Mouse (Mus musculus) retina, adult 2 months (tissue): Measurements from ENCODE around the gene Mfge8.

Experiments
- DNase-seq: peaks from one replicate; pipeline ENCODE4 v3.0.0-alpha.2; 2012; ENCODE audit warnings: low read depth, low spot score

Gene Mfge8

DNA sequence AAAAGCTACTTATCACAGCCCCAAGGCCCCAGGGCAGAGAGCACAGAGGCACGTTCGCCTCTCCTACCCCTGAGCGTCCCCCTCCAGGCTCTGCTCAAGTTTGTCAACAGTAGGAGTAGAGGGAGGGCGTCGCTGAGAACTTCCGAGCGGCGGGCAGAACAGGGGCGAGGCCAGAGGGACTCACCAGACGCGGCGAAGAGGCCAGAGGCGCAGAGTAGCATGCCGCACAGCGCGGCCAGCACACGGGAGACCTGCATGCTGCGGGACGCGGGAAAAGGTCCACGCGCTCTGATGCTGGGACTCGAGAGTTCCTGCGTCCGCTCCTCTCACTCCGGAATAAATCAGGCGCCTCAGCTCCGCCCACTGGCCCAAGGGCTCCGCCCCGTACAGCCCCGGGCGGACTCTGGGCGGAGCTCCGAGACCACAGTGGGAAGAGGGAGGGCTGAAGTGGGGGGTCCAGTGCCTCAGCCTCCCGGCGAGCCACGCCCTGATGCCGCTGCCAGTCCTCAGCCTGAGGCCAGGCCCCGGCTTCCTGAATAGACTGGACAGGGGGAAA, at the start of gene Mfge8:
TSS of gene Mfge8 (minus strand) at position 350 of the 556 bp plus-strand sequence.
- DNase-seq: peak; percentile 67

- no peak for DNase-seq
Observed at GRCm38 (mm10) chr7:79194560-79195413, 45.9 kb upstream of the Mfge8 start.

GRCm38 (mm10) chr7:79193936-79194335, 45.1 kb upstream of the Mfge8 start:
- DNase-seq: no peak

DNA sequence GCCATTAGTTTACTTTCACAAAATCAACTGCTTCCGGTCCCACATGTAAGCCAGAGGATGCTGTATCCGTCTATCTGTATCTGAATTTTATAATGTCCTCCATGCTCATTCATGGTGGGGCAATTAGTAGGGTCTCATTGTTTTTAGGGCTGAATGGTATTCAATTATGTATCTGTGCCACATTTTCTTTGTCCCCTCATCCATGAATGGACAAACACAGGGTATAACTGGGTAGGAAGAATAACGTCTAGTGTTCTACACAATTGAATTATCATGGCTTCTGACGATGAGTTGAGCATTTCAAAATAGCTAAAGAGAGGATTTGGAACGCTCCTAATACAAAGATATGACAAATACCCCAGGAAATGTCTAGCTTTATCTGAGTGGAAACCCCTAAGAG, 42.6 kb upstream of the Mfge8 start:
- no peak for DNase-seq

DNA sequence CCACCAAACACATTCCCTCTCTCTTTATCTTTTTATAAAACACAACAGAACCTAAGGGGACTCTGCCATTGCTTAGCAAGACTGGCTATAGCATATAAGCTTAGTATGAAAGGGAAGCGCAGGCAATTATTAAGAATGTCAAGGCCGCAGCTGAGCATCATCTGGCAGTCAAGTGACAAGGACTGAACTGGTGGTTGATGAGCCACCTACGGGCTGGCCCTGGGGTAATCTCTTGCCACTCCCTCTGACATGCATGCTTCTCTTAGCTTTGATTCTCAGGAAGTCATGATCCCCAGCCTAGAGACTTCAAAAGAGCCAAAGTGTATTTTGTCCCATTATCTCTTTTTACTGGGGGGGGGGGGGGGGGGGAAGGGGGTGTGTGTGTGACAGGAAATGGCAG, 41.7 kb upstream of the Mfge8 start:
- DNase-seq: no peak

GRCm38 (mm10) chr7:79189211-79189610, 40.4 kb upstream of the Mfge8 start:
- DNase-seq: no peak

GRCm38 (mm10) chr7:79187591-79187990, 38.7 kb upstream of the Mfge8 start:
- DNase-seq: no peak

DNA sequence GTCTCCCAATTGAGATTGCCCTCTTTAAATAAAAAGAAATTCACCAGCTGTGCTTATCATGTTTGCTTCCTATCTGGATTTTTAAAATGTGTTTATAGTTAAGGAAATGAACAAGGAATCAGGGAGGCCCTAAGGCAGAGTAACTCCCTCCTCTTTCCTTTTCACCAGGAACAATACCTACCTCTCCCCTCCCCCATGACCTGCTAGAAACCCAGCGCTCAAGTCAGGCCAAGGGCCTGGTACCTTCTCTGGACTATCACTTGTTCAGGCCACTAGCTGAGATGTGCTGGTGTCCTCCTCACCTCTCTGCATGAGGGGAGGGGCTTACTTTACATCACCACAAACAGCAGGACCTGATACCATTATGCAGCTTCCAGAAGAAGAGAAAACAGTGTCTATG, 34.6 kb upstream of the Mfge8 start:
- no peak for DNase-seq

GRCm38 (mm10) chr7:79173800-79174199, 24.9 kb upstream of the Mfge8 start:
- DNase-seq: no peak

DNA sequence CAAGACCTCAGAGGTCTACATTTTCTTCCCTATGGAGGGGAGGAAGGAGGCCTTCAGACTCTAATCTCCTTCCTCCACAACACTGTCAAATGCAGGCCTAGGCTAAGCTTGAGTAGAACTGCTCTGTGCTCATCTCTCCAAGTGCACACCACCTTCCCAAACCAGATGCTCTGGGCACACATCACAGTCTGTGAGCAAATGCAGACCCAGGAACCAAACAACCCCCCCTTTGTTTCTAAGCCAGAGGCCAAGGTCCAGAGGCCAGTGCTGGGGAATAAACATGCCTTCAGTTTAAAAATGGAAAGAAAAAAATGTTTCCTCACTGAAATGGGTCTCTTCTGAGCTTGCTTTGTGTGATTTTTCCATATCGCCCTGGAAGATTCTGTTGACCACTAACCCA, 22.9 kb upstream of the Mfge8 start:
- no peak for DNase-seq

GRCm38 (mm10) chr7:79167006-79167562, 18.2 kb upstream of the Mfge8 start:
- DNase-seq: no peak

GRCm38 (mm10) chr7:79159406-79159805, 10.5 kb upstream of the Mfge8 start:
- DNase-seq: no peak

DNA sequence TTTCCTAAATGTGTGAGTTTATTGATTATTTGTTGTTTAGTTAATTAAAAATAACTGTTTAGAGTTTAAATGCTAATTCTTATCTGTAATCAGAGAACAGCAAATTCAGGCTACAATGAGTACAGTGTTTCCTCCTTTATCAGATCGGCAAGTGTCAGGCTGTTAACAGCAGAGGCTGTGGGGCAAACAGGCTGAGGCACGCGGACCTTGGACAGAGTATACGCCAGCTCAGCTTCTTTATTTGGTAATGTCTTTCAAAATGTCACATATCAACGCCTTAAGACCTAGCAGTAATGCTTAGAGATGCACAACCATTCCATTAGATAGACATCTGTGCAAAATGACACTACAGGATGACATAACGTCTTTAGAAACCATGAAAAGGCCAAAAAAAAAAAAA, 662 bp upstream of the Mfge8 start:
- no peak for DNase-seq

DNA sequence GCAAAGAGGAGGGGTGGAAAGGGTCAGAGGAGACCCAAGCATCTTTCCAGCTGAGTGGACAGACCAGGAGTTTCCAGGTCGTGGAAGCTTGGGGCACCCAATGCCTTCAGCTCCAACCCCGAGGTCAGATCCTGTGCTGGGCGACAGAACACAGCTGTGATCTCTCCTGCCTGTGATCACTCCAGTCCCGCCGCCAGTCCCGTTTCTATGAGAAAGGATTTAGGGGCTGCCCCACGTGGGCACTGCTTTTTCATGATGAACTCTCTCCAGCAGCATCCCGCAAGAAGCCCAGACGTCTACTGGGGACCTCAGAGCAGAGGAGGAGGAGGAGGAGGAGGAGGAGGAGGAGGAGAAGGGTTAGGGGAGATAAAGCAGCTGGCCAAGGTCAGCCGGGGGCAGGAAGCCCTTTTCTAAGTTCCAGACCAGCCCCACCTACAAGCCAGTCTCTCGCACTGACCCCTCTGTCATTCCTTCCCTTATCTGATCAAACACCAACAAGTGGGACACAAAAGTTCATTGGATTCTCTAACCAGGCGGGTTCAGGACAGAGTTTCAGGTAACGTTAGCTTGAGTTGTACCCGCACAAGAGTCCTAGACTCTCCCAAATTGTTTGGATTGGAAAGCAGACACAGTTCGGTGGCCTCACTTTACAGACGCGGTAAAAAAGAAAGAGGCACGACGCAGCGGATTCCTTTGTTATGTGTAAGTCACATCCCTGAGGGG, 768 bp downstream of the Mfge8 start:
- no peak for DNase-seq

- DNase-seq: peak; percentile 81
Observed at GRCm38 (mm10) chr7:79147011-79147837, 1.6 kb downstream of the Mfge8 start.

- peak; percentile 63 for DNase-seq
Observed at GRCm38 (mm10) chr7:79140897-79141296, 8.0 kb downstream of the Mfge8 start.

DNA sequence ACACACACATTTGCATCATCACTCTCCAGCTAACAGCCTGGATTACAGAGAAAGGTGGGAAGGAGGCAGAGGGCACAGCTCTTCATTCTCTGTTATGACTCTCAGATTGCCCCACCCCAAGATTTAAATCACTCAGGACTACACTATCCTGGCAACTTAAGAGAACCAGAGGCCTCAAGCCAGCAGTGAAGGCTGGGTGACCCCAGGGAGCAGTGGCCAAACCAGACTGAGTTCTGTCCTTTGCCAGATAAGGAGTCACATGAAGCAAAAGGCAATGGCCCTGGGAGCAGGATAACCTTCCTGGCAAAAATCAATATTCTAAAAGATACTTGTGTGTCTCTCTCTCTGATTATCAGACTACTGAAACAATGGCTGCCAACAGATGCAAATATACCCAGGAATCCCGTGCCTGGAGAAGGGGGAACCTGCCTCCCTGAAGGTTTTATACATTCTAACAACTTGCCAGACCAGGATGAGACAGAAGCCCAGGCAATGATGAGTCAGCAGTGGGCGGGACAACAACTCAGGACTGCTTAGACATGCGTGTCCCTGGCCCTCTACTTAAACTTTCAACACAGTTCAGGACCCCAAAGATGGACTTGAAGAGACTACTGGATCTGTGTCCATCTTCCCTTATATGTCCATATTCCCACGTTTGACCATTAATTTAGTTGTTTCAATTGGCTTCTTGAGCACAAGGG, 8.8 kb downstream of the Mfge8 start:
- DNase-seq: no peak

GRCm38 (mm10) chr7:79139328-79139824, 9.5 kb downstream of the Mfge8 start:
- DNase-seq: no peak

- no peak for DNase-seq
Observed at GRCm38 (mm10) chr7:79133391-79133790, 15.5 kb downstream of the Mfge8 start.

DNA sequence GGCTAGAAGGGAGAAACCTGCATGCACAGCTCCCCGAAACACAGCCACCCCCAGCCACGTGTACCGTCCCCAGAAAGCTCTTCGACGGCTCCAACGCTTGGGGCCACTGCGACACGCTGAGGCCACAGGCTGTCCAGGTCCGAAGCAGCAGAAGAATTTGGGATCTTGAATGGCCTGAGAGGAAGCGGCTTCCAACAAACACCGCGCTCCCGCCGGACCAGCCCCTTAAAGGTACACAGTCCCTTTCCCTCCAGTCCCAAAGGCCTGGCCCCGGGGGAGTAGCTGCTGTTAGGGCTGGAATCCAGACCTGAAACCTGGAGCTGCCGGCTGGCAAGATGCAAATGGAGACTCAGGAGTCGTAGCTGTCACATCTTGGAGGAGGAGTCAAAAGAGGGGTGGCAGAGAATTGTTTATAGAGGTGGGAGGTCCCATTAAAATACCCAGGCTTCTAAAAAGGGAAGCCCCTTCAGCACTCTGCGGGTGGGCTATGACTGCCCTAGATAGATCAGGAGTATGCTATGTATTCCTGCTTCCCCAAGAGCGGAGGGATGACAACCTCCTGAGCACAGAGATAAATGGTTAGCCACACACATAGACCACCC, 17.9 kb downstream of the Mfge8 start, which contains the start of gene Hapln3:
TSS of gene Hapln3 (minus strand) at position 176 of the 602 bp plus-strand sequence.
- no peak for DNase-seq
